In genomic region chr3:54054376-54054775, GRCm38 (mm10) we compare ENCODE assay signal across 23 mouse cellular contexts.
"Had no signal": no experiment of that assay in that cellular context is flagged by ENCODE, and none has a peak within 500 bp of the region (broad histone marks: within the 10 kb centered on the region; RNA-seq: fewer than 3 reads in every experiment).

No protein-coding gene starts in this region.

- H3K27me3 ChIP-seq: heart, embryonic 13.5 days; hindbrain, embryonic 13.5 days; hindbrain, embryonic 15.5 days; kidney, embryonic 15.5 days; limb, embryonic 13.5 days; limb, embryonic 15.5 days; liver, embryonic 12.5 days had no signal

- H3K4me1 ChIP-seq: kidney, embryonic 15.5 days; limb, embryonic 15.5 days; liver, embryonic 12.5 days had no signal

- H3K4me3 ChIP-seq: heart, adult 2 months; heart, embryonic 13.5 days; heart, embryonic 15.5 days; hindbrain, embryonic 13.5 days; hindbrain, embryonic 15.5 days; kidney, embryonic 15.5 days; limb, embryonic 13.5 days; limb, embryonic 15.5 days; liver, embryonic 12.5 days had no signal

- H3K27ac ChIP-seq: heart, adult 2 months; heart, embryonic 13.5 days; heart, embryonic 15.5 days; hindbrain, embryonic 13.5 days; hindbrain, embryonic 15.5 days; hindbrain, postnatal 0 days; kidney, embryonic 15.5 days; kidney, postnatal 0 days; limb, embryonic 13.5 days; limb, embryonic 15.5 days; liver, embryonic 12.5 days; liver, embryonic 14.5 days had no signal

- DNase-seq: gastrocnemius, postnatal 14 days; gastrocnemius, postnatal 36 days; heart, adult 11 months; heart, adult 2 months; heart, postnatal 14 days; heart, postnatal 36 days; kidney, adult 11 months; kidney, adult 2 months; kidney, adult 9 months; kidney, postnatal 14 days; kidney, postnatal 36 days; lung, adult 18-20 months had no signal
